Mouse (Mus musculus) hindbrain, embryonic 14.5 days (tissue): ENCODE measurements at regions not wholly inside any gene's neighbourhood (a gene's known extent, or its start where the extent isn't known, plus 50 kb on each side); places are given as distances from the start of the nearest gene placed in this dataset.
A peak's percentile ranks its signal among the peaks of the same experiment; 100 is the strongest.

ENCODE experiments used
- ATAC-seq: fragments of 200-750 bp; cut with Nextera tagmentation; 2 replicates; pipeline ENCODE4 v1.8.0; 2017; ENCODE audit warnings: moderate number of reproducible peaks, mild to moderate bottlenecking, moderate TSS enrichment, moderate library complexity; ENCODE audit not compliant: low FRiP score
- DNase-seq: peaks from one replicate; pipeline ENCODE4 v3.0.0-alpha.2; 2015; ENCODE audit warnings: low spot score
- H3K27ac ChIP-seq: fragments of 300-500 bp; sonication (generic); 2 replicates; pipeline ENCODE4 v1.5.1; 2014; ENCODE audit warnings: mild to moderate bottlenecking, moderate library complexity
- H3K27me3 ChIP-seq: fragments of 300-500 bp; sonication (generic); 2 replicates; pipeline ENCODE4 v1.6.1; 2014; ENCODE audit warnings: mild to moderate bottlenecking, low read length, mixed read lengths; ENCODE audit not compliant: control insufficient read depth, insufficient read depth
- H3K36me3 ChIP-seq: fragments of 300-500 bp; sonication (generic); replicated peaks from 2 replicates; pipeline ENCODE4 v1.6.1; 2014; ENCODE audit not compliant: control insufficient read depth, insufficient read depth
- H3K4me1 ChIP-seq: fragments of 300-500 bp; sonication (generic); replicated peaks from 2 replicates; pipeline ENCODE4 v1.6.1; 2014; ENCODE audit warnings: antibody characterized with exemption, low read length, mixed read lengths; ENCODE audit not compliant: control insufficient read depth, insufficient read depth
- H3K4me2 ChIP-seq: fragments of 300-500 bp; sonication (generic); replicated peaks from 2 replicates; pipeline ENCODE4 v1.6.1; 2014; ENCODE audit warnings: mild to moderate bottlenecking, moderate library complexity
- H3K4me3 ChIP-seq: fragments of 300-500 bp; sonication (generic); replicated peaks from 2 replicates; pipeline ENCODE4 v1.5.1; 2014; ENCODE audit warnings: mild to moderate bottlenecking, low read length
- H3K9ac ChIP-seq: fragments of 300-500 bp; sonication (generic); 2 replicates; pipeline ENCODE4 v1.6.1; 2014
- H3K9me3 ChIP-seq: fragments of 300-500 bp; sonication (generic); 2 replicates; pipeline ENCODE4 v1.6.1; 2016; ENCODE audit warnings: low read length; ENCODE audit not compliant: control insufficient read depth
- WGBS: fragments of 180-500 bp; shearing (Covaris S2); extraction: QIAGEN DNeasy Blood & Tissue Kit; methylation state at CpG from one replicate; pipeline ENCODE4 v1.1.7; 2014; 5-methylcytosine and 5-hydroxymethylcytosine counted together

GRCm38 (mm10) chr1:185727749-185728148 is 273.1 kb downstream of the Slc30a10 start:
- ATAC-seq (no peak), DNase-seq (no peak)
- Histone ChIP-seq H3K9ac (no peak overlapping the region), H3K27ac (no peak overlapping the region), H3K4me2 (no peak overlapping the region), H3K36me3 (no peaks in the 10 kb centered on the region), H3K27me3 (no peaks in the 10 kb centered on the region), H3K4me3 (no peak overlapping the region), H3K9me3 (no peaks in the 10 kb centered on the region), H3K4me1 (no peaks in the 10 kb centered on the region)
- 64% methylated on average over 4 of the region's 4 CpGs for WGBS

GRCm38 (mm10) chr1:185728406-185728805 is 273.8 kb downstream of the Slc30a10 start:
- Histone ChIP-seq H3K9ac (no peak overlapping the region), H3K4me3 (no peak overlapping the region), H3K36me3 (no peaks in the 10 kb centered on the region), H3K27me3 (no peaks in the 10 kb centered on the region), H3K4me2 (no peak overlapping the region), H3K27ac (no peak overlapping the region), H3K9me3 (no peaks in the 10 kb centered on the region), H3K4me1 (no peaks in the 10 kb centered on the region)
- 65% methylated on average over 3 of the region's 3 CpGs for WGBS
- DNase-seq (no peak), ATAC-seq (no peak)

DNA sequence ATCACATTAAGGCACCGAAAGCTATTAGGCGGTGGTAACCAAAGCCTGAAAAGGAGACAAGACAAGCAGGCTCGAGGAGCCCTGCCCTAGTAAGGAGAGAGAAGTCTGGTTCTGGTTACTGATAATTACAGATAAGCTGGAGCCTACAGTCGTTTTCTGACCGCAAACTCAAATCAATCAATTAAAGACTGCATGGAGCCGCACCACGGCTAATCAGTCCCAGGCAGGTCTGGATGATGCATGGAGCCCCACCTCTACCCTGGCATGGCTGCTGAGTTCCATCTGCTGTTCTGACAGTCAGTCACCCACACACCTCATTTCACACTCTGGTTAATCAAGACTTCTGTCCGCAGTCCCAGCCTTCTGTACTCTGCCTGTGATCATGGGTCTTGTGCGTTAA is 276.4 kb downstream of the Slc30a10 start:
- H3K9me3 ChIP-seq = no peaks in the 10 kb centered on the region
- DNase-seq (no peak), ATAC-seq (no peak)
- H3K4me1 ChIP-seq = no peaks in the 10 kb centered on the region
- H3K36me3 ChIP-seq = no peaks in the 10 kb centered on the region
- H3K9ac ChIP-seq = no peak overlapping the region
- H3K27me3 ChIP-seq = no peaks in the 10 kb centered on the region
- WGBS = 60% methylated on average over 9 of the region's 9 CpGs
- H3K4me2 ChIP-seq = no peak overlapping the region
- H3K27ac ChIP-seq = no peak overlapping the region
- H3K4me3 ChIP-seq = no peak overlapping the region

- Histone ChIP-seq H3K4me2 (no peak overlapping the region), H3K4me3 (no peak overlapping the region), H3K9me3 (no peaks in the 10 kb centered on the region), H3K4me1 (no peaks in the 10 kb centered on the region), H3K36me3 (no peaks in the 10 kb centered on the region), H3K27ac (no peak overlapping the region), H3K27me3 (no peaks in the 10 kb centered on the region), H3K9ac (no peak overlapping the region)
- ATAC-seq (no peak), DNase-seq (no peak)
- 84% methylated on average over 2 of the region's 2 CpGs for WGBS
Observed at GRCm38 (mm10) chr1:185736773-185737172, 282.1 kb downstream of the Slc30a10 start.

DNA sequence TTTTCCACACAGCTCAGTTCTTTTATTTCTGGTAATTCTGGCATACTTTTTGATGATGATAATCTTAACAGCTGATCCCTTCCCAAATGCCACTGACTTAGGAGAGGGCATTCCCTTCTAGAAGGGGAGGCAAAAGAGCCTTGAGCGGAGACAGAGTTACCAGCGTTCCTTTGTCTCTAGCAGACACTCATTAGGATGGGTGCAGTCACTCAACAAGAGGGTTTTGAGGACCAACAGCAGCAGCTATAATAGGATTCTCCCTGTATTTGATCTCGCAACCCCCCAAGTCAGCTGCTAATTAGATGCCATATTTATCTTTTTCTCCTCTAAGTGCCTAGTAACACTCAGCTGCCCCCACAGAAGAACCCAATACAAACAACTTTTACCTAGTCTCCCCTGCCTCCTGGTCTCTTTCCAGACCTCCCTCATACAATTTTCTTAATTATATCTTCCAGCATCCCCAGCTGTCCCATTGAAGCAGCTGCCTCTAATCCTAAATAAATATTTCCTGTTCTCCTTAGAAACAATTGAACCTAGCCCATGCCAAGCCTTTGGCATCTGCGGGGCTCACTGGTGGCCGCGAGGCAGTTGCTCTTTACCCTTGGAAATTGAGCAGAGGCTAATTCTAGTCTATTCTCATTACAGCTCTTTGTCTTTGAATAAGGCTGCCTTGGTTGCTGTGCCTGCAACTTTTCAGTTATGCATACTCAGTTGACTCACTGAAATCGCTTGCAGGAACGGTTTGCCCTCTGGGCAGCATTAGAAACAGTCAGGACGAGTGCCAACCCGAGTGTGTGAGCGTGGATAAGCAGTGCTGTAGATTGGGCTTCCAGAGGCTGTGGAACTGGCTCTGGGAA is 286.6 kb downstream of the Slc30a10 start:
- Histone ChIP-seq H3K27me3 (no peaks in the 10 kb centered on the region), H3K9me3 (no peaks in the 10 kb centered on the region), H3K27ac (no peak overlapping the region), H3K4me1 (no peaks in the 10 kb centered on the region), H3K36me3 (no peaks in the 10 kb centered on the region), H3K4me2 (no peak overlapping the region), H3K9ac (no peak overlapping the region), H3K4me3 (no peak overlapping the region)
- ATAC-seq (peak; percentile 72; the same call in 1 of the 2 replicates), DNase-seq (peak; percentile 63)
- WGBS = 30% methylated on average over 11 of the region's 11 CpGs

DNA sequence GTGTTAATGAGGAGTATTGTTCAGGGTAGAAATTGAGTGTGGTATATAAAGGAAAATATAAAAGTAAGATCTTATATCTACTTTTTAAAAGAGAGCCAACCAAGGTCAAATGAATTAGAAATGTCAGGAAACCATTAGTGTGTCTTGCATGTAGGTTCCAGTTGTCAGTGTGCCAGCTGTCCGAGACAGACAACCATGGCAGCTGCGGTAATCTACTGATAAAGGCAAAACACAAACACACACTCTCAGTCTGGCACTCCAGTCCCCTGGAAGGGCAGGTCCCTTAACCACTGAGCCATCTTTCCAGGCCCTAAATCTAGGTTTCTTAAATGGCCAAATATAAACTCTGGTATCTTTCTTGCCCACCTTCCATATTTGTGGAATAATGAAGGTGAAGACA is 294.6 kb downstream of the Slc30a10 start:
- Histone ChIP-seq H3K4me3 (no peak overlapping the region), H3K4me1 (no peaks in the 10 kb centered on the region), H3K36me3 (no peaks in the 10 kb centered on the region), H3K27me3 (no peaks in the 10 kb centered on the region), H3K9me3 (no peaks in the 10 kb centered on the region), H3K27ac (no peak overlapping the region), H3K9ac (no peak overlapping the region), H3K4me2 (no peak overlapping the region)
- ATAC-seq (no peak), DNase-seq (no peak)
- 51% methylated on average over 2 of the region's 2 CpGs for WGBS

GRCm38 (mm10) chr1:185754486-185755290 is 300.0 kb downstream of the Slc30a10 start:
- Histone ChIP-seq H3K9ac (no peak overlapping the region), H3K36me3 (no peaks in the 10 kb centered on the region), H3K4me1 (no peaks in the 10 kb centered on the region), H3K4me2 (no peak overlapping the region), H3K27ac (no peak overlapping the region), H3K4me3 (no peak overlapping the region), H3K27me3 (no peaks in the 10 kb centered on the region), H3K9me3 (no peaks in the 10 kb centered on the region)
- no peak for DNase-seq
- no peak for ATAC-seq
- 72% methylated on average over 13 of the region's 13 CpGs for WGBS

DNA sequence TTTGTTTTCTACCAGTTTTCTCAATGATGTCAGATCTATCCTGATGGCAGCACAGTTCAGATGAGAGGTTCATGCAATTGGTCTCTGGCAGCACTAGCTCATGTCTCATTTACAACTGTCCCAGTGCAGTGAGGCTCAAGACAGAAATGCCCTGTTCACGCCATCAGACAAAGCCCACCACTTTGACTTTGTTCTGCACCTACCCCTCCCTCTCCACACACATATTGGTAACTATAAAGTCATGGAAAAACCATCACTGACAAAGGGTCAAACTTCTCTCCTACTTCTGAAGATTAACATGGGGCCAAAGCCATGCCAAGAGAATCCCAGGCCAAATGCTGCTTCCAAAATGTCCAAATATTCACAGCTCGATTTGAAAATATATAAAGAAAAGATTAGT is 302.7 kb downstream of the Slc30a10 start:
- Histone ChIP-seq H3K4me3 (no peak overlapping the region), H3K27me3 (no peaks in the 10 kb centered on the region), H3K9ac (no peak overlapping the region), H3K36me3 (no peaks in the 10 kb centered on the region), H3K9me3 (no peaks in the 10 kb centered on the region), H3K4me1 (no peaks in the 10 kb centered on the region), H3K4me2 (no peak overlapping the region), H3K27ac (no peak overlapping the region)
- ATAC-seq (no peak), DNase-seq (no peak)
- 86% methylated on average over 2 of the region's 2 CpGs for WGBS

- Histone ChIP-seq H3K4me3 (no peak overlapping the region), H3K27ac (no peak overlapping the region), H3K9me3 (no peaks in the 10 kb centered on the region), H3K27me3 (no peaks in the 10 kb centered on the region), H3K9ac (no peak overlapping the region), H3K4me1 (no peaks in the 10 kb centered on the region), H3K36me3 (no peaks in the 10 kb centered on the region), H3K4me2 (no peak overlapping the region)
- WGBS = 51% methylated on average over 3 of the region's 3 CpGs
- DNase-seq (no peak), ATAC-seq (no peak)
Observed at GRCm38 (mm10) chr1:185774202-185774601, 319.6 kb downstream of the Slc30a10 start.
